Mouse (Mus musculus) ES-E14 (cell line): ENCODE measurements around the gene 4930539E08Rik. TPM values are rescaled to one million over a fixed set of nuclear protein-coding genes. Genes with fewer than 3 reads are reported as not detected.

Experiments
- DNase-seq: peaks from one replicate; pipeline ENCODE4 v3.0.0-alpha.2; 2013; ENCODE audit warnings: low read depth, low spot score
- H3K27ac ChIP-seq: 2 replicates; pipeline ENCODE4 v1.5.1; 2012; ENCODE audit warnings: low read depth, mild to moderate bottlenecking, low read length, moderate library complexity, mixed read lengths; ENCODE audit not compliant: poor library complexity, insufficient read depth, severe bottlenecking
- H3K36me3 ChIP-seq: 2 replicates; pipeline ENCODE4 v1.6.1; 2012; ENCODE audit warnings: mild to moderate bottlenecking, low read length, moderate library complexity, mixed read lengths; ENCODE audit not compliant: control insufficient read depth, poor library complexity, insufficient read depth, severe bottlenecking
- H3K4me1 ChIP-seq, 2 experiments: fragments of 150-350 bp in 1 of 2; sonication (generic) in 1 of 2; 2 replicates each; pipeline ENCODE4 v1.6.1; 2012; ENCODE audit warnings: low read length in 2 of 2, mild to moderate bottlenecking in 1 of 2, mixed read lengths in 1 of 2; ENCODE audit not compliant: control insufficient read depth in 2 of 2, insufficient read depth in 2 of 2, poor library complexity in 1 of 2
- H3K4me3 ChIP-seq, 2 experiments: fragments of 150-350 bp in 1 of 2; sonication (generic) in 1 of 2; 2 replicates each; pipeline ENCODE4 v1.5.1; 2012; ENCODE audit warnings: low read length in 2 of 2, low read depth in 1 of 2, mild to moderate bottlenecking in 1 of 2, mixed read lengths in 1 of 2; ENCODE audit not compliant: insufficient read depth in 1 of 2, poor library complexity in 1 of 2, severe bottlenecking in 1 of 2
- H3K9ac ChIP-seq: 2 replicates; pipeline ENCODE4 v1.6.1; 2012; ENCODE audit warnings: low read depth, mild to moderate bottlenecking, low read length, mixed read lengths; ENCODE audit not compliant: poor library complexity, insufficient read depth, severe bottlenecking
- H3K9me3 ChIP-seq: fragments of 150-350 bp; sonication (generic); 2 replicates; pipeline ENCODE4 v1.6.1; 2012; ENCODE audit warnings: low read depth, mild to moderate bottlenecking, low read length; ENCODE audit not compliant: control insufficient read depth, insufficient read depth
- CHD2 ChIP-seq: IDR thresholded peaks from 2 replicates; pipeline ENCODE4 v1.6.1; 2014; ENCODE audit warnings: mild to moderate bottlenecking, low read depth, low read length, inconsistent platforms
- HCFC1 ChIP-seq: IDR thresholded peaks from 2 replicates; pipeline ENCODE4 v1.6.1; 2012; ENCODE audit warnings: low read length, inconsistent platforms, borderline replicate concordance; ENCODE audit not compliant: insufficient read depth
- MAFK ChIP-seq: IDR thresholded peaks from 2 replicates; pipeline ENCODE4 v1.6.1; 2014; ENCODE audit warnings: mild to moderate bottlenecking, low read depth, low read length, inconsistent platforms; ENCODE audit not compliant: insufficient read depth
- ZC3H11A ChIP-seq: IDR thresholded peaks from 2 replicates; pipeline ENCODE4 v1.6.1; 2012; ENCODE audit warnings: low read depth, mild to moderate bottlenecking, inconsistent platforms, low read length, borderline replicate concordance
- ZNF384 ChIP-seq: IDR thresholded peaks from 2 replicates; pipeline ENCODE4 v1.6.1; 2012; ENCODE audit warnings: low read depth, low read length, inconsistent platforms
- in situ Hi-C, 2 experiments: fragments of 600-800 bp; cut with MboI; formaldehyde crosslinking; loops; one replicate each; pipeline ENCODE4 v1.15.1; 2025; ENCODE audit warnings: low sequenced_read_pairs in 2 of 2, inconsistent platforms in 1 of 2; ENCODE audit not compliant: unreplicated experiment in 2 of 2
- total RNA-seq: library from RNA; depleted of rRNA; stranded (reverse); fragments of 300-350 nt; gene quantifications from 2 replicates; pipeline ENCODE4 v1.2.3, GENCODE M21; 2012

The 4930539E08Rik gene
- total RNA-seq, 1 experiment: 1.2 TPM

GRCm38 (mm10) chr17:28896095-28896780 is 18.9 kb downstream of the 4930539E08Rik start:
- H3K9me3 ChIP-seq: 0 out of 2 replicates have a peak, but pooled peaks cover 2% of the 10 kb centered on the region
- H3K9ac ChIP-seq: peak overlapping the region; percentile 94
- in situ Hi-C loops: no loop called here
- H3K4me3 ChIP-seq: peak overlapping the region; percentile 75 to 85
- H3K27ac ChIP-seq: peak overlapping the region; percentile 92
- TF ChIP-seq ZC3H11A: peak; percentile 15; the same call in 1 of the 2 replicates
- no peak for TF ChIP-seq HCFC1
- H3K4me1 ChIP-seq: peaks cover 9 to 14% of the 10 kb centered on the region in 2 experiments
- no peak for DNase-seq
- peaks cover 7% of the 10 kb centered on the region; the same call in 1 of the 2 replicates for H3K36me3 ChIP-seq

- 0 out of 2 replicates have a peak, but pooled peaks cover 2% of the 10 kb centered on the region for H3K9me3 ChIP-seq
- peak overlapping the region; percentile 75 to 85 for H3K4me3 ChIP-seq
- H3K27ac ChIP-seq: peak overlapping the region; percentile 94
- no peak for TF ChIP-seq HCFC1
- no peak for TF ChIP-seq CHD2
- no peak for TF ChIP-seq MAFK
- TF ChIP-seq ZNF384: no peak
- TF ChIP-seq ZC3H11A: no peak
- peak; percentile 80 for DNase-seq
- H3K9ac ChIP-seq: peak overlapping the region; percentile 94
- peaks cover 9 to 13% of the 10 kb centered on the region in 2 experiments for H3K4me1 ChIP-seq
- H3K36me3 ChIP-seq: peaks cover 10% of the 10 kb centered on the region; the same call in 1 of the 2 replicates
- in situ Hi-C loops: no loop called here
Measured at GRCm38 (mm10) chr17:28895217-28895875, 19.8 kb downstream of the 4930539E08Rik start.

- no peak for DNase-seq
- Histone ChIP-seq H3K36me3 (peaks cover 10% of the 10 kb centered on the region; the same call in 1 of the 2 replicates), H3K27ac (no peak overlapping the region; the same call in 1 of the 2 replicates), H3K9me3 (0 out of 2 replicates have a peak, but pooled peaks cover 2% of the 10 kb centered on the region), H3K9ac (peak overlapping the region; percentile 7; the same call in 1 of the 2 replicates), H3K4me1 (peaks cover 4 to 13% of the 10 kb centered on the region in 2 experiments; a peak in 3 of 4 replicates), H3K4me3 (peak overlapping the region; percentile 72 to 85)
- in situ Hi-C loops: no loop called here
- TF ChIP-seq MAFK (no peak), HCFC1 (no peak), ZC3H11A (no peak), CHD2 (no peak), ZNF384 (no peak)
Measured at GRCm38 (mm10) chr17:28894050-28894767, 20.9 kb downstream of the 4930539E08Rik start.

GRCm38 (mm10) chr17:28886266-28886665 is 28.9 kb downstream of the 4930539E08Rik start:
- Histone ChIP-seq H3K27ac (no peak overlapping the region), H3K9me3 (no peaks in the 10 kb centered on the region), H3K4me3 (no peak overlapping the region), H3K4me1 (peaks cover 2 to 6% of the 10 kb centered on the region in 2 experiments; a peak in 2 of 4 replicates), H3K9ac (no peak overlapping the region), H3K36me3 (0 out of 2 replicates have a peak, but pooled peaks cover 3% of the 10 kb centered on the region)
- in situ Hi-C loops: no loop called here
- DNase-seq: no peak
- TF ChIP-seq HCFC1: no peak
